Mouse (Mus musculus) gastrocnemius, postnatal 10 days (tissue): ENCODE results near the gene Shc4. TPM values are rescaled to one million over a fixed set of nuclear protein-coding genes. Genes with fewer than 3 reads are reported as not detected.

Experiments
- DNase-seq: peaks from one replicate; pipeline ENCODE4 v3.0.0; 2021; ENCODE audit warnings: mixed read lengths
- long read RNA-seq, 2 experiments: library from polyadenylated mRNA; stranded (forward); transcript quantifications; one replicate each; pipeline ENCODE4 v2.0.0; 2021
- total RNA-seq, 2 experiments: library from RNA; stranded (reverse); gene quantifications; 2 replicates each; pipeline ENCODE4 v1.2.3; 2021

Shc4 gene
- total RNA-seq, result 1 to 10 TPM; 3.4 to 3.5 TPM
- long read RNA-seq, experiment 1, full-length matches to known transcripts, result 3 of 6 reads
- long read RNA-seq, experiment 1, partial matches to known transcripts, result 0 of 6 reads
- long read RNA-seq, experiment 1, other reads (novel, unspliced or antisense), result 3 of 6 reads
- long read RNA-seq, experiment 2, full-length matches to known transcripts, result 6 of 6 reads
- long read RNA-seq, experiment 2, partial matches to known transcripts, result 0 of 6 reads
- long read RNA-seq, experiment 2, other reads (novel, unspliced or antisense), result 0 of 6 reads

DNA sequence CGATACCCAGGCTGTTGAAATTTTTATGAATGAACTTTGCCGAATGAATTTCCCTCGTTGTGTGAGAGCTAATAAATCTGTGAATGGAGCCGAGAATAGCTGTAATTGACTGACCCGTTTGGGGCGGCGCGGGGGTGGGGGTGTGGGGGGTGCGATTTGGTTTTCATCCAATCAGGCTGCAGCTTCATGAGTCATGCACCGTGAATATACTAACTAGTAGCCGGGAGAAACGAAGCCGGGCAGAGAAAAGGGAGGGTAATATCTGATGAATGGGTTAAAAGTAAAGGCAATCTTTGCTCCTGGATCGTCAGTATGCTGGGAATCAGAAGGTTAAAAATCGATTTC, at the start of gene Shc4:
Gene Shc4, minus strand, starts transcription at position 63 of the 345 bp plus-strand sequence.
- peak; percentile 20 for DNase-seq

DNA sequence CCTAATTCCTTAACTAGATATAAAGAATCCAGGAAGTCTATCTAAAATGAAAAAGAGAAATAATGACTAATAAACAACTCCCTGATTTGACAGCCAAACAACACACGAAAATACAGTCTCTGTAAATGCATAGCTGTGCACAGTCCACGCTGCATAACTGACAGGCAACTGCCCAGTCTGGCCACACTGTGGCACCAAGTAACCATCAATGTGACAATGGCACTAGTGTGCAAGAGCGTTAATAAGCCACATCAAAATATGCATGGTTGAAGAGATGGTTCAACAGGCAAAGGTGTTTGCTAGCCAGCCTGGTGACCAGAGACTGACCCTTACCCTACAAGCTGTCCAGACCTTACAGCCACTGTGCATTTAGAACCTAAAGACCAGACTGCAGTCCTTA, 41.1 kb upstream of the Shc4 start:
- no peak for DNase-seq

DNA sequence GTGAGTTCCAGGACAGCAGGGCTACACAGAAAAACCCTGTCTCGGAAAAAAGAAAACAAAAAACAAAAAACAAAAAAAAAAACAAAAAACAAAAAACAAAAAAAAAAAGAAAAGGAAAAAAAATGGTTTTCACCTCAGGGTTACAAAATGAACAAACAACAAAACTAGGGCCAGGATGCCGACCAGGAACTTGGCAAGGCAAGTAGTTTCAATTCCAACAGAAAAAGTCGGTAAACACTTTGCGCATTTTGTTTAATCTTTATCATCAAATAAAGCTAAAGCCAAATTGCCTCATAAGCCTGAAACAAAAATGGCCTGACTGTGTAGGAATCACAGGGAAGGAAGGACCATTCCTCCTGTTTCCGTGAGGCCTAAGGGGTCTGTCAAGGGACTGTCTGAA, 40.6 kb upstream of the Shc4 start:
- DNase-seq, result no peak

DNA sequence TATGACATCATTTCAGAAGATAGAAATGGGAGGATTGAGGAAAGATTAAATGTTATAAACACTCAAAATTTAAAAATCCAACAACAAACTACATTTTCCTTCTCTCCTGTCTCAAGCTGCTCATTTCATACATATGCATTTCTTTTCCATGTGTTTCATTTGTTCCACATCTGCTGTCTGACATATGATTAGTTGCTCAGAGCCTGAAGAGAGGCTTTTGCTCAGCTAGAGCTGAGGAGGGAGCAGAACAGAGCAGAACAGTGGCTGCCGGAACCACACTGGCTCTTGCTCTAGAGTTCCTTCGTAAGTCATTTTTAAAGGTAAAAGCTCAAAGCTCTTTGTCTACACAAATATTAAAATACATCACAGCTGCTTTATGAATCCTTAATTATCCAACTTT, 25.4 kb upstream of the Shc4 start:
- DNase-seq, result no peak

DNA sequence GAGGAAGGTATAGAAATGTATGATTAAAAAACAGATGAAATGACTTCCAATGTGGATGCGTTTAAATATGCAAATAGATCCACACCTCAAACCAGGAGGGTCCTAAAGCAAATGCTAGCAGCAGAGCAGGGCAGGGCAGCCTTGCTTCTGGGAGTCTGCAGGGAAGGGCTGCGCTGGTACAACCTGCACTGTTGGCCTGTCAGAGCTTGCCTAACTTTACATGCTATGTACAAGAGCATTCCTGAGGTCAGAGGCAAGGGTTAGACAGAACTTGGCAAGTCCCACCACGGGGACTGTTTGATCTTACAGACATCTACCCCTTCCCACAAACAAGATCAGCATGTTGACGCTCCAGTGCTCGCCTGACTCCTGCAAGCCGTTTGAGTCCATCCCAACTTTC, 15.4 kb upstream of the Shc4 start:
- DNase-seq, result no peak

DNA sequence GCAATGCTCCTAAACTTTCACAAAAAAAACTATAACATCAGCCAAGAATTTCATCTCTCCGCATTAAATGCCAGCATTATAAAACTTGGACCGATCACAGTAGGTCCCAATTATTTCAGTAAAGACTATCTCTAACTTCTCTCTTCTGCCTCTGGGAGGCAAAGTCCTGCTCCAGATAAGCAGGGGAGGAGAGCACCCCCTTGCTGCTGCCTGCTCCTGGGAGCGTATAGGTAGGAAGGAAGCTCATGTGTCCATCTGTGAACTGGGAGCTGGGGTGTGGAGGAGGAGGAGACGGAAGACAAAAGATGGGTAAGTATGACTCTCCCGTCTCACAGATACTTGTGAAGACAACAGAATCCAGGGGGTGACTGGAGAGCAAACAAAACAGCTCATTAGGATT, 14.8 kb upstream of the Shc4 start:
- DNase-seq, result no peak

DNA sequence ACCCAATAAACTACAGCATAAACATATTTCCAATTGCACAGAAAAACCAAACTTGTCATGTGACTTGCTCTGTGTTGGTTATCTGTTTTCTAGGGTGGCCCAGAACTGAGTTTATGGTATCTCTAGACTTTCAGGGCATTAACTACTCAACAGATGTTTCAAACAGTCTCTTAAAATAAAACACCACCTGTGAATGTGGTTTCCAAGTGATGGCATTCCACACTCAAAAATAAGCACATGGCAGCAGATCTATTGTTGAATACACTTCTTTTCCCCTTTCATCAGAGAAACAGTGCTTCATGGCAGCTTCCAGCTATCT, 12.0 kb upstream of the Shc4 start:
- DNase-seq, result no peak

DNA sequence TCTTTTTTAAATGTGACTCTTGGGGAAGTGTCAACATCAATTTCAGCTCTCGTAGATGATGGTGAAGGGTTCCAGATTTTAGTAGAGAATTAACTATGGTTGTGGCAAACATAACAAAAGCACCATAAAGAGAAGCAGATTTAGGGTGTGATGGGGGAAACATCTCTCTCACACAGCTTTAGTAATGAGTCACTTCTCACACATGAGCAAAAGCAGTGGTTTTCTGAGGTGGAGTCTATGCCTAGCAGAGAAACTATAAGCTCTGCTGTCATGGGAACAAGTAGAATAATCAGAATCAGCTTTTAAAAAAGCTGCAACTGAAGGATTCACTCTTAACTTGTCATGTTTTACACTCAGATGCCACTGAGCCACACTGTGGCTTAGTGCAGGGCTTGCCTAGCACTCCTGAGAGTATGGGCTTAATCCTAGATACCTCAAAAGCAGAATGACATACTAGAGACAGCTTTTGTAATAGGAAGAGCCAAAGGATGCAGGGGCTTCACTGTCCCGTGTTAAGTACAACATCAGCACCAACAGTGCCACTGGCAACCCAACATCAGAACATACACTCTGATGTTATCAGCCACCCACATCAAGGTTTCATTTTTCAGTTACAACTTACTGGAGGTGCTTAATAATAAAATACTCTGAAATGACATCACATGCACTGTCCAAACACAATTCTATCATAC, 11.5 kb upstream of the Shc4 start:
- DNase-seq, result no peak

DNA sequence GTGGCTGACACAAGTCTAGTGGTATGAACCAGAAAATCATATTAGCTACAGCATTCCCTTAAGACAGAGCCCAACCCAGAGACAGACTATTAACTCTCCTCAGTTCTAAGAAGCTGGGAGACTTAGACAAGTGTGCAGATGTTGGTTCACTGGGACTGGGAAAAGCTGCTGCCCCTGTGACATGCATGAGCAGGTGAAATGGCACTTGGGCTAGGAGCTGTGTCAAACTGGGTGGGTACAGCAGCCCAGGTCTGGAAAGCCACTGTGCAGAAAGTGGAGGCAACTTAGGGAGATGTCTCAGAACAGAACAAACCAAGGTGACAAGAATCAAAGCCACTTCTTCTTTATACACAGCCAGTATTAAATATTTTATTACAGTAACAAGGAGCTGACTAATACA, 10.8 kb upstream of the Shc4 start:
- DNase-seq, result no peak

DNA sequence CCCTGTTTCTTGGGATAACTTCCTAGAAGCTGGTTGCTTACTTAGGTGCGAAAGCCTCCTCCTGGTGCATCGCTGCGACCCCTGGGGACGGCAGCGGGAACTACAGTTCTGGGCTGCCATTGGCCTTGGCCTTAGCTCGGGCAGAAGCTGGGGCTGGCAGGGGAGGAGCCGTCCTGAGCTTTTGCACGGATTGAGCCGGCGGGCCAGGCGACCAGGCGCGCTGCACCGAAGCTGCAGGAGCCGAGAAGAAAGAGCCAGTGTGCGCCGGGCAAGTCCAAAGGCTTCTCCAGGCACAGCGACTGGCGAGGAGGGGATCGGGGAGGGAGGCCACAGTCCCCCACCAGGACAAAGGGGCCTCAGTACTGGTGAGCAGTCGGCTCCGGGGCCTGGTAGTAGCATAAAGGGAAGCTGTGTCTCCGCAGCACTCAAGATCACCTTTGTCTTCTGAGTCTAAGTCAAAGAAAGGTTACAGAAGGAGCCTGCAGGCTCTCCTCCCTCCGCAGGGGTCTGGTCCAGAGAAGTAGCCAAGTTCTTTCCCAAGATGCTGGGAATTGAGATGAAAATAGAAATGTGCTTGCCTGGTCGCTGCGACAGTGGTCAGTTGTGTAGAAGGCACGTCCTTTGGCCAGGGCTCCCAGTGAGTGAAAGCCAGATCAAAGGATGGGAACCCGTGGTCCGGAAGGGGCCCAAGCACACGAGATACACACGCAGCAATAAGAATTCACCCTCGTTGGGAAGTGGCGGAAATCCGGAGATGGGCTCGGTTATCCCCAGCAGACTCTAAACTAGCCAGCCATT, 8.0 kb upstream of the Shc4 start:
- DNase-seq, result peak; percentile 97

DNA sequence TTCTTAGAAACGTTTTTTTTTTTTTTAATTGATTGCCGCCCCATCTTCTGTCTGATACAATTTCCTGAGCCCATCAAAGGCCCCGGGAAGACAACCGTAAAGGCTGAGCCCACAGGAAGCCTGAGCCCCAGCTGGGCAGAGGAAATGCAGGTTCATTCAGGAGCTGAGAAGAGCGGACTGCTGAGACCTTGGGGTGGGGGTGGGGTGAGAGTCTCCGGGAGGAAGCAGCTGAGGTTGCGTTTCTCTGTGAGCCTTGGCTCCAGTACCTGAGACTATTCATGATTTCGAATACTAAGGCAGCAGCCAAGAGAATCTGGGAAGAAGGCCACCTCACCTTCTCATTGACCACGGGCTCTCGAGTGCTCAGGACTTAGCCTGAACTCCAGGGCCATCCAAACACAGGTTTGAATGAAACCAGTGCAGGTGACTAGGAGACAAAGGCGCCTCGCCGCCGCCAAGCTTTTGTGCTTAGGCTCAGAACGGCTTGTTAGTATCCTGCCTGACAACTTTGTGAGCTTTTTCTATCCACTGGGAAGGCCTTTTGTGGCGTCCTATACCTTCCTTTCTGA, 682 bp upstream of the Shc4 start:
- no peak for DNase-seq

DNA sequence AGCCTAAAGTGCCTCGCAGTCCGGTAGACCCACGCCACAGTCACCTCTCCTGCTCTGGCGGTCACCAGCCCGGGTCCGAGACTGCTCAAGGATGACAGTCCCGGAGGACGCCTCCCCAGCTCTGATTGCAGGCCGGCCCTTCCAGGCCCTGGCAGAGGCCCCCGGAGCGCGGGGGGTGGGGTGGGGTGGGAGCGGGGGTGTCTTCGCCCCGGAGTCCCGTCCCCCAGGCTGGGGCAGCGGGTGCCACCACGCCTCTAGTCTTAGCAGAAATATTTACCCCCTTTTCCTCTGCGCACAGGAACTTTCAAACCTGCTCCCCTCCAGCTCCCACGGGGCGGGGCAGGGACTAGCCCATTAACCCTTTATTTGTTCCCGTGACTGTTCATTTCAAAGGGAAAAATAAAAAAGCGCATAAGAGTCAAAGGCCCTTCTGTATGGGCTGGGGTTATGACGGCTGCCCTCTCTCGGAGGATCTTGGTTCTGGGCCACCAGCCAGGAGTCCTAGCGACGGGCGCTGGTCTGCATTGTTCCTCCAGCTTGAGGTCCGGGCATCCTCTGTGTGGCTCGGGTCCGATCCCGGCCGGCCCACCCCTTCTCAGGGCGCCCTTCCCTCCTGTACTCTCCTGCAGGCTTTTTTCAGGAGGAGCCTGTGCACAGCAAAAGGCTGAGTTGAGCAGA, 401 bp downstream of the Shc4 start:
- peak; percentile 61 for DNase-seq

DNA sequence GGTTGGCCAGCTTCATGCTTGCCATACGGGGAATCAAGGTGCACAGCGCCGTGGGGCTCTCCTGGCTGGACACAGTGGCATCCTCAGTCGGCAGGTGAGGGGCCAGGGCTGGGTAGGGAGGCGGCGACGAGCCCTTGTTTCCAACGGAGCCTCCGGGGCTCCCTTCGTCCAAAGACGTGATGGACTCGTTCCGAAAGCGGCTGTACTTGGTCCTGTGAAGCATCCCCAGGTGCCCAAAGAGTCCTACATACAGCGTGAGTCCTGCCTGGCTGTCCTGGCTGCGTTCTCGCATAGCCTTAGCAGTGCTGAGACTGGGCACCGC, 901 bp downstream of the Shc4 start:
- no peak for DNase-seq

DNA sequence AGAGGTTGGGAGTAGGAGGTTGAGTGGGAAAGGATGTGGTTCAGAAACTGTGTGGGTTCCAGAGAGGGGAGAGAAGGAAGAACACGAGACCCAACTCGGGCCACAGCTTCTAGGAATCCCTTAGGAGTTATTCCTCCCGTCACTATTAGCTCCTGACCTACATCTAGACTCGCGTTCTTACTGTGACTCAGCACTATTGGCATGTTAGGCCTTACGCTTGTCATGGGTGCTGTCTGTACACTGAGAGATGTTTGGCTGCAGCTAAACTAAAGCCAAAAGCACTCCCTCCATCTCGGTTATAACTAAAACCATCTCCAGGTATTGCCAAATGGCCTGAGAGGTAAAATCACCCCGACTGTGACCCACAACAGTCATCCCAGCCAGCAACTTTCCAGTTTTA, 7.3 kb downstream of the Shc4 start:
- no peak for DNase-seq

DNA sequence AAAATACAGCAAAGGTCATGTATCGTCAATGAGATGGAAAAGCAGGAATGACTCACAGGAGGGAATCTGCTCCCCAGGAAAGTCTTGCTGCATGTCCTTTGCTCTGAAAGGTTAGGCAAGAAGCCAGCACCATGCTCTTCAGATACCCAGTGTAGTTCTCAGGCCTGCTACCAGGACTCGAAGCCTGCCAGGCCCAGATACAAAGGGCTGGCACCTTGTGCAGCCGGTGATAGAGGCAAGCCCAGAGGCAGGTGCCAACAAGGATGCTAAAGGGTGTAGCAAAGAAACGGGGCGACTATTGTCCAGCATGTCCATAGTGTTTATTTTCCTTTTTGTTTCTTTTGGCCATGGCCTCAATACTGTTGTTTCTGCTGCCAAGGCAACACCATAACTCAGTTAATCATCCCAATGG, 17.4 kb downstream of the Shc4 start:
- DNase-seq, result no peak

DNA sequence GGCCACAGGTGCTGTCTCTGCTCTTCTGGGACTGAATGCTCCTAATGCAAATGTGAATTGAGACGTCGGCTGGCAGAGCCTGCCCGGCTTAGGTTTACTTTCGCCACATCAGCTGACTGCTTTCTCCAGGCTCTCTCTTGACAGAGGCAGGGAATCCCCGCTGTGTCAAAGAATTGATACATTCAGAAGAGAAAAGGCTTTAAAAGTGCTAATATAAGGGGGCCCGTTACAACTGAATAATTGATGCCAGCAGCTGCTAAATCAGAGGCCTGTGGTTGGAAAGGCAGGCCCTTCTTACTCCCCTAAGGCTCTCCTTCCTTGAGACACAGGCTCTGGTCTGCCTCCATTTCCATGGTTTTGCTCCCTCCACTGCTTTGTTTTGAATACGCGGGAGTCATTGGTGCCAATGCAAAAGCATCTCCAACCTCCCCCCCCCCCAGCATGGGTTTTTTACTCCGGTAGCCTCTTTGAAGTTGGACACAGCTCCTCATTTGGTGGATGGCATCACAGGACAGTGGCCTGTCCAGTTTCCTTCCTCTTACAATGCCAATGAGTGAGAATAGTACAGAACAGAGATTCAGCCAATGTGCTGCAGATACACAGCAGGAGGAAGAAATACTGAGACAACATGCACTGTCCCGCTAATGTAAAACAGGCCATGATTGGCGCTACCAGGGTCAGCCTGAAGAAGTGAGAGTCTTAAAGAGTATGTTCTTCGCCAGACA, 18.9 kb downstream of the Shc4 start:
- DNase-seq, result no peak

DNA sequence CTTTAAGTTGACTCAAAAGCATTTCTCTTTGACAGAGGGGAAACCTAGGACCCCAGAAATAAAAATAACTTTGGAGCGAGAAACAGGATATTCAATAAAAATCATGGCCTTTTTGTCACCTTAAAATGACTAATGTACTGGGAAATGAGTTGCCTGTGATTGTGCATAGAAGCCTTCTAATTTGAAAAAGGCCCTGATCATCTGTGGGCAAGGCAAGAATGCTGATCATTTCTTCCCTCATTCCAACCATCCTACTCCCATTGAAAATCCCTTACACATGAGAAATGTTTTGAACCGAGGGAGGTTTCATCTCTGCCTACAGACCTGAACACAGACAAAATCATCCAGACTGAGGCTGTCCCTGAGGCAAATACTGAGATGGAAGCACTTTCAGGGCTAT, 21.1 kb downstream of the Shc4 start:
- no peak for DNase-seq

DNA sequence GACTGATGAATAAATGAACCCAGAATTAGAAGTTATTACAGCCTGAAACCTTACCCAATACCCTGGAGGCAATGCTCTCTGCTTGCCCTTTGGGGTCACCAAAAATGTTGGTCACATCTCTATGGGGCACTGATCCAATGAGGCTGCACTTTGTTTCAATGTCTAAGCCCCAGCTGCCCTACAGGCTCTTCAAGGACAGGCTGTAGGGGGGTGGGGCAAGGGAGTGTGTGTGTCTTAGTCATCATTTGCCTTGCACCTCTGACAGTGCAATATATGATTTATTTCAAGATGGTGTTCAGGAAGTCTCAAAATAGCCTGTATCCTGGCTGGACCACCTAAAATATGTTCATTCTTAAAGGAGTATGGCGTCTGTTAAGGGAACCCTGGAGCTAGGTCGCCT, 22.3 kb downstream of the Shc4 start:
- DNase-seq, result no peak

DNA sequence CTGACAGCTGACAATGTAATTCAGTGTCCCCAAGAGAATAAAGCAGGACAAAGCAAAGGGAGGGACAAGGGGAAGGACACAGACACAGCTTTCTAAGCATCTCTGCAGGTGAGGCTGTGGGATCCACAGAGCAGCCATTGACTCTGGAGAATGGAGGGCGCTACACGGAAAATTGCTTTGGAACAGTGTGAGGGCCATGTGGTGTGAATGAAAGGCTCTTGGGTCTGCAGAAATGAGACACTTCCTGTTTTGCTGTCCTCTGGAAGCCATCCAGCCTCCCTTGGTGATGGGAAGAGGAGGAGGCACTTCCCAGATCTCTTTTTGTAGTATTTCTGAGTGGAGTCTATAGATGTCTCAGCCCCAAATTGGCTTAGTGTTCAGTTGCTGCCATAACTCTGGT, 27.7 kb downstream of the Shc4 start:
- DNase-seq, result peak; percentile 25

DNA sequence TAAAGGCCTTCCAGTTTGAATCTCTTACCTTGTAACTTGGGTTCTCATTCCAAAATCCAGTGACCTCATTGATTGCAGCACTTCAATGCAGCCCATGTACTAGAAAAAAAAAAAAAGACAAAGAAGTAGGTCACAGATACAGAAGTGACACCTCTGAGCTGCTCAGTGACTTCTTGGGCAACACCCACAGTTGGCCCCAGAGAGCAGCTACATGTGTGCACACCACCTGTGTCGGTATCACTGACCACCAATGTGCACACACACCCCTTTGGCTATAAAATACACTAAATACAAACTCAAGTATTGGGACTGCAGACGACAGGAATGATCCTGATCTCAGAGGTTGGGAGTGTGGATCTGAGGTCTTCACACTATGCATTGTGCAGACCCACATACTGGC, 29.1 kb downstream of the Shc4 start:
- no peak for DNase-seq

DNA sequence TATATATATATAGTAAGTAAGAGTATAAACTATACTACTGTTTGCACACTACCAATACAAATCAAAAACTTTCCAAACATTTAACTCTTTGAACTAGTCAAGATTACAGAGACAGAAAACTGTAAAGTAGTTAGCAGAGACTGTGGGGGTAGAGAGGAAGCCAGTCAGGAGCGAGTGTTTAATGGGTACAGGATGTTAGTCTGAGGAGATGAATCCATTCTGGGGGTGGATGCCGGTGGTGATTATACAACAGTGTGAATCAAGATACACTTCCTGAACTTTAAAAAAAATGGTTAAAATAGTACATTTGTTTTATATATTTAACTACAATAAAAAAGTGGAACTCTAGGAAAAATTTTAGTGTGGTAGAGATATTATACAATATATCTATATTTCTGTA, 31.9 kb downstream of the Shc4 start:
- no peak for DNase-seq

DNA sequence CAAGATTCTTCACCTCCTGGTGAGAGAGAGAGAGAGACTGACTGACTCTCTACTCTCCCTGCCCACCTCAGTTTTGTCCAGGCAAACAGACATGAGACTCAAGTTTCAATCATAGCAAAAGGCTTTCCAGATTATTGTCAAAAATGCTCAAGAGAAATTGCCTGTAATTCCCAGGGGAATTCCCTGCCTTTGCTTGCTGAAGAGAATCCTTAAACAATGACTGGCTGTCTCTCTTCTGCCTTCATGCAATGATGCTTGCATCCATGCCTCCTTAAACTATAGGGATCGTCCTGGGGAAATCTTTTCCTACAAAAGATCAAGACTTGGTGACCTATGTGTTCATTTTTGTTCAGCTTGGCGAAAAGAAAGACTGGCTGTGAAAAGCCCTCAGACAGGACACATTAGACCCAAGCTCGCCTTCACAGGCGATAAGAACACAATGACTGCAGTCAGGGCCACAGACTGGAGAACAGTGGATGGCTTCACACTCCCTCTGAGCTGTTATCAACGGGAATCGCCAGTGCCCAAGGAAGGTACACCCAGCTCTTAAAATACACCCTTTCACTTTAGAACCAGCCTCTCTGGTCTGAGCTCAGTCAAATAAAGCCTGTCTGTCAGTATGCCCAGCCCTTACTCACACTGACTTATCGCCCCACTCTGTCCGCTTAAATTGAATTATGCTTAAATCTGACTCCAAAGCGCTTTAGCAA, 38.4 kb downstream of the Shc4 start:
- no peak for DNase-seq
